Mouse (Mus musculus) midbrain, embryonic 16.5 days (tissue): ENCODE data around the gene Kif26b. TPM values are rescaled to one million over a fixed set of nuclear protein-coding genes. Genes with fewer than 3 reads are reported as not detected.

Experiments
- ATAC-seq: fragments of 200-750 bp; cut with Nextera tagmentation; 2 replicates; pipeline ENCODE4 v1.8.0; 2017; ENCODE audit warnings: moderate TSS enrichment
- H3K27ac ChIP-seq: fragments of 300-500 bp; sonication (generic); 2 replicates; pipeline ENCODE4 v1.5.1; 2014; ENCODE audit warnings: mild to moderate bottlenecking, low read length, mixed read lengths
- H3K27me3 ChIP-seq: fragments of 300-500 bp; sonication (generic); 2 replicates; pipeline ENCODE4 v1.6.1; 2014; ENCODE audit warnings: low read depth, low read length, mixed read lengths; ENCODE audit not compliant: control insufficient read depth, insufficient read depth
- H3K36me3 ChIP-seq: fragments of 300-500 bp; sonication (generic); 2 replicates; pipeline ENCODE4 v1.6.1; 2014; ENCODE audit warnings: mild to moderate bottlenecking, low read length, moderate library complexity, mixed read lengths; ENCODE audit not compliant: control insufficient read depth, insufficient read depth
- H3K4me1 ChIP-seq: fragments of 300-500 bp; sonication (generic); 2 replicates; pipeline ENCODE4 v1.6.1; 2014; ENCODE audit warnings: mild to moderate bottlenecking, low read length, mixed read lengths; ENCODE audit not compliant: control insufficient read depth, insufficient read depth
- H3K4me2 ChIP-seq: fragments of 300-500 bp; sonication (generic); 2 replicates; pipeline ENCODE4 v1.6.1; 2014; ENCODE audit warnings: mild to moderate bottlenecking, low read length, mixed read lengths
- H3K4me3 ChIP-seq: fragments of 300-500 bp; sonication (generic); 2 replicates; pipeline ENCODE4 v1.5.1; 2014; ENCODE audit warnings: low read depth, mild to moderate bottlenecking, low read length, moderate library complexity, mixed read lengths
- H3K9ac ChIP-seq: fragments of 300-500 bp; sonication (generic); 2 replicates; pipeline ENCODE4 v1.6.1; 2014; ENCODE audit warnings: low read depth, low read length, mixed read lengths
- H3K9me3 ChIP-seq: fragments of 300-500 bp; sonication (generic); replicated peaks from 2 replicates; pipeline ENCODE4 v1.6.1; 2014; ENCODE audit warnings: mild to moderate bottlenecking, low read length, mixed read lengths; ENCODE audit not compliant: control insufficient read depth, poor library complexity, severe bottlenecking
- WGBS: fragments of 180-500 bp; shearing (Covaris S2); extraction: QIAGEN DNeasy Blood & Tissue Kit; methylation state at CpG from one replicate; pipeline ENCODE4 v1.1.7; 2014; 5-methylcytosine and 5-hydroxymethylcytosine counted together
- polyA plus RNA-seq: library from polyadenylated mRNA; unstranded; fragments of >200 nt; fragmentation: Nextera tagmentation; extraction: Ambion mirVana; gene quantifications from 2 replicates; pipeline ENCODE4 v1.2.1, GENCODE M21; 2015

Kif26b gene
- polyA plus RNA-seq, 1 experiment from 2014 or later: 8.1 TPM

- Histone ChIP-seq H3K27ac (no peak overlapping the region), H3K4me1 (peaks cover 13% of the 10 kb centered on the region), H3K9ac (no peak overlapping the region), H3K4me3 (no peak overlapping the region), H3K27me3 (no peaks in the 10 kb centered on the region), H3K9me3 (no peaks in the 10 kb centered on the region), H3K36me3 (no peaks in the 10 kb centered on the region), H3K4me2 (peak overlapping the region; percentile 25; the same call in 1 of the 2 replicates)
- ATAC-seq: no peak
- whole genome bisulfite sequencing: 74% methylated on average over 11 of the region's 11 CpGs
Observed at GRCm38 (mm10) chr1:178799836-178800552, 271.1 kb downstream of the Kif26b start.

- H3K4me1 ChIP-seq: peaks cover 9% of the 10 kb centered on the region
- H3K27ac ChIP-seq: no peak overlapping the region
- no peaks in the 10 kb centered on the region for H3K9me3 ChIP-seq
- ATAC-seq: no peak
- no peak overlapping the region for H3K9ac ChIP-seq
- no peaks in the 10 kb centered on the region for H3K27me3 ChIP-seq
- WGBS: 24% methylated on average over 3 of the region's 3 CpGs
- no peak overlapping the region for H3K4me3 ChIP-seq
- no peaks in the 10 kb centered on the region for H3K36me3 ChIP-seq
- no peak overlapping the region for H3K4me2 ChIP-seq
Observed at GRCm38 (mm10) chr1:178803155-178803554, 274.2 kb downstream of the Kif26b start.

- no peaks in the 10 kb centered on the region for H3K9me3 ChIP-seq
- H3K4me2 ChIP-seq: no peak overlapping the region
- WGBS: 87% methylated on average over 6 of the region's 6 CpGs
- no peak overlapping the region for H3K9ac ChIP-seq
- H3K27me3 ChIP-seq: no peaks in the 10 kb centered on the region
- ATAC-seq: no peak
- no peak overlapping the region for H3K27ac ChIP-seq
- H3K4me3 ChIP-seq: no peak overlapping the region
- no peaks in the 10 kb centered on the region for H3K36me3 ChIP-seq
- 0 out of 2 replicates have a peak, but pooled peaks cover 5% of the 10 kb centered on the region for H3K4me1 ChIP-seq
Observed at GRCm38 (mm10) chr1:178817476-178817875, 288.6 kb downstream of the Kif26b start.

GRCm38 (mm10) chr1:178819060-178819459, 290.1 kb downstream of the Kif26b start:
- Histone ChIP-seq H3K27ac (no peak overlapping the region), H3K9me3 (no peaks in the 10 kb centered on the region), H3K9ac (no peak overlapping the region), H3K36me3 (no peaks in the 10 kb centered on the region), H3K4me2 (no peak overlapping the region), H3K27me3 (no peaks in the 10 kb centered on the region), H3K4me3 (no peak overlapping the region), H3K4me1 (0 out of 2 replicates have a peak, but pooled peaks cover 5% of the 10 kb centered on the region)
- no peak for ATAC-seq
- 92% methylated on average over 7 of the region's 7 CpGs for WGBS

GRCm38 (mm10) chr1:178820079-178820478, 291.2 kb downstream of the Kif26b start:
- ATAC-seq: no peak
- no peaks in the 10 kb centered on the region for H3K27me3 ChIP-seq
- no peak overlapping the region for H3K4me3 ChIP-seq
- H3K9ac ChIP-seq: no peak overlapping the region
- no peak overlapping the region for H3K4me2 ChIP-seq
- no peaks in the 10 kb centered on the region for H3K9me3 ChIP-seq
- H3K4me1 ChIP-seq: 0 out of 2 replicates have a peak, but pooled peaks cover 2% of the 10 kb centered on the region
- no peaks in the 10 kb centered on the region for H3K36me3 ChIP-seq
- 79% methylated on average over 3 of the region's 3 CpGs for WGBS
- no peak overlapping the region for H3K27ac ChIP-seq

- Histone ChIP-seq H3K36me3 (no peaks in the 10 kb centered on the region), H3K27me3 (no peaks in the 10 kb centered on the region), H3K9me3 (no peaks in the 10 kb centered on the region), H3K9ac (no peak overlapping the region), H3K4me2 (no peak overlapping the region), H3K27ac (no peak overlapping the region), H3K4me1 (0 out of 2 replicates have a peak, but pooled peaks cover 2% of the 10 kb centered on the region), H3K4me3 (no peak overlapping the region)
- ATAC-seq: peak; percentile 52; the same call in 1 of the 2 replicates
- 62% methylated on average over 14 of the region's 14 CpGs for WGBS
Observed at GRCm38 (mm10) chr1:178820556-178821435, 291.9 kb downstream of the Kif26b start.

- ATAC-seq: no peak
- 0 out of 2 replicates have a peak, but pooled peaks cover 7% of the 10 kb centered on the region for H3K4me1 ChIP-seq
- no peaks in the 10 kb centered on the region for H3K9me3 ChIP-seq
- no peaks in the 10 kb centered on the region for H3K36me3 ChIP-seq
- no peak overlapping the region for H3K4me2 ChIP-seq
- no peak overlapping the region for H3K4me3 ChIP-seq
- H3K9ac ChIP-seq: no peak overlapping the region
- H3K27ac ChIP-seq: no peak overlapping the region
- H3K27me3 ChIP-seq: no peaks in the 10 kb centered on the region
- 42% methylated on average over 5 of the region's 5 CpGs for WGBS
Observed at GRCm38 (mm10) chr1:178824871-178825270, 295.9 kb downstream of the Kif26b start.

- H3K27ac ChIP-seq: no peak overlapping the region
- no peak overlapping the region for H3K9ac ChIP-seq
- no peaks in the 10 kb centered on the region for H3K9me3 ChIP-seq
- no peaks in the 10 kb centered on the region for H3K36me3 ChIP-seq
- ATAC-seq: no peak
- H3K4me1 ChIP-seq: 0 out of 2 replicates have a peak, but pooled peaks cover 5% of the 10 kb centered on the region
- 86% methylated on average over 3 of the region's 3 CpGs for WGBS
- H3K4me2 ChIP-seq: no peak overlapping the region
- H3K27me3 ChIP-seq: no peaks in the 10 kb centered on the region
- H3K4me3 ChIP-seq: no peak overlapping the region
Observed at GRCm38 (mm10) chr1:178827223-178827622, 298.3 kb downstream of the Kif26b start.

- WGBS: 60% methylated on average over 4 of the region's 4 CpGs
- H3K9me3 ChIP-seq: no peaks in the 10 kb centered on the region
- H3K4me1 ChIP-seq: 0 out of 2 replicates have a peak, but pooled peaks cover 5% of the 10 kb centered on the region
- H3K27ac ChIP-seq: no peak overlapping the region
- H3K4me2 ChIP-seq: no peak overlapping the region
- H3K27me3 ChIP-seq: no peaks in the 10 kb centered on the region
- H3K36me3 ChIP-seq: no peaks in the 10 kb centered on the region
- no peak overlapping the region for H3K9ac ChIP-seq
- H3K4me3 ChIP-seq: no peak overlapping the region
- ATAC-seq: no peak
Observed at GRCm38 (mm10) chr1:178829456-178829855, 300.5 kb downstream of the Kif26b start.
